Mouse (Mus musculus) monocyte, adult 2 months (primary cell): ENCODE results near the gene Ap4e1.

Experiments
- DNase-seq, 2 experiments: peaks; one replicate each; pipeline ENCODE4 v3.0.0; 2022; ENCODE audit warnings: low spot score in 2 of 2, low read depth in 1 of 2

The Ap4e1 gene

GRCm38 (mm10) chr2:127008469-127008998 is at the start of gene Ap4e1:
Ap4e1 (plus strand) TSS chr2:127008717.
- peak; percentile 88 to 98 for DNase-seq

- DNase-seq: no peak
These were observed 46.8 kb upstream of the Ap4e1 start for GRCm38 (mm10) chr2:126961696-126962095.

DNA sequence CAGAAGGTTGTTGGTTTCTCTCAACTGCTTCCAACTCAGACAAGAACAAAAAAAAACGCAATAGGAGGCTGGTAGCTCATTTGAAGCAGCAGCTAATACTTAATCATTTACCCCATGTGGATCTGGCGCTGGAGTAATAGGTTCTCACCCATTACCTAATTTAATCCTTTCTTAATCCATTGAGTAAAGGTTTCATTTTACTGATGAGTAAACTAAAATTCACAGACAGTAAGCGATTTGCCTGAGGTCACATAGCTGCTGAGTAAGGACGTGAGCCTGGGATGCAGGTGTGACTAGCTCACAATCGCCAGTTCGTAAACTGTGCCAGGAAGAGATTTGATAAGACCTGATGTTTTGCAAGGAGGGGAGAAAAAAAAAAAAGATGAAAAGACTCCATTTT is 31.1 kb upstream of the Ap4e1 start:
- no peak for DNase-seq

GRCm38 (mm10) chr2:126983221-126983620 is 25.3 kb upstream of the Ap4e1 start:
- DNase-seq: no peak

- DNase-seq: no peak
These were observed 18.6 kb upstream of the Ap4e1 start for GRCm38 (mm10) chr2:126989919-126990318.

- DNase-seq: no peak
These were observed 15.8 kb upstream of the Ap4e1 start for GRCm38 (mm10) chr2:126992742-126993141.

DNA sequence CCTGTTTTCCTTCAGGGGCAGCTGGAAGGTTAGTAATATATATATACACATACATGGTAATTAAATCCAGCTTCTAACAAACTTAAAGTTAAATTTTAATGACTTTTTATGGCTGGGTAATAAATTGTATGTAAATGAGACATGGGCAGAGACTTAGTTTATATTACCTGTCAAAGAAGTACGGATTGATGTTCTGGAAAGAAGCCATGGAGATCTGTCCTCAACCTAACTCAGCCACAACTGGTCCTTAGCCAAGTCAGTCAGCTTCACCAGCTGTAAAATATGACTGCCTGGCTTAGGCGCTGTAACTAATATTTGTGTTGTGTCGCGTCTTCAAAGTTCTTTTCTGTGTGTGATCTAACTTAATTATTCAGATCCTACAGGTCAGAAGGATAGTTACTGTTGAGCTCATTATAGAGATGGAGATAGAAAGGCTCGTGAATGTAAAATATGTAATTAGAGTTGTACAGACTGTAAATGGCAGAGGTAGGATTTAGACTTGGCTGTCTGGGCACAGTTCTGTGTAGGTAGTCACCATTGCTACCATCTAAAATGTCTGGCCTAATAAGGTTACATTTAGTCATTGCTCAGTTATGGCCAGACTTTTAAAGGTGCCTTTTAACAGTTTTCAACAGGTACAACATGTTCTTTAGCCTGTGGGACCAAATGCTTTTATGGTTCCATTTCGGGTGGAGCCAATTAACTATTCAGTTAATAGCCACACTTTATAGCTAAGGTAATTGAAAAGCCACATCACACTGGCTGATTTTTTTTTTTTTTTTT is 13.9 kb upstream of the Ap4e1 start:
- DNase-seq: no peak

- DNase-seq: peak in 1 of 2 experiments; percentile 4
These were observed 11.8 kb upstream of the Ap4e1 start for GRCm38 (mm10) chr2:126996737-126997136.

- no peak for DNase-seq
These were observed 10.3 kb upstream of the Ap4e1 start for GRCm38 (mm10) chr2:126998219-126998618.

GRCm38 (mm10) chr2:127000406-127001324 is 7.9 kb upstream of the Ap4e1 start:
- DNase-seq: no peak

GRCm38 (mm10) chr2:127004046-127004445 is 4.5 kb upstream of the Ap4e1 start:
- no peak for DNase-seq

- peak in 1 of 2 experiments; percentile 25 for DNase-seq
These were observed 1.7 kb upstream of the Ap4e1 start for GRCm38 (mm10) chr2:127006634-127007370.

DNA sequence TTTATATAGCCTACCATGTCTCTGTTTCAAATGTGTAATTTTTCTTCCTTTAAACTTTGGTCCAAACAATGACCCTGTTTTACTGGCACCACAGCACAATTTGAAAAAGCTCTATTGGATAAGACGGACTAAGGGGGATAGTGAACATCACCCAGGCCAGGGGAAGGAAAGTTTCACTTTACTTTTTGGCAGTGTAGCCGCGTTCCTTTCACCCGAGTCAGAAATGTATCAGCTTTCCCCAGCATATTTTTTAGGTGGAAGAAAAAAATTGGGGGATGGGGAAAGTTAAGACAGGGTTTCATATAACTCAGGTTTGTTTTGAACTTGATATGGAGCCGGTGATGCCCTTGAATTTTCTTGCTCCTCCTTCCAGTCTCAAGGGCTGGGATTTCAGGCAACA is 1.0 kb upstream of the Ap4e1 start:
- no peak for DNase-seq

DNA sequence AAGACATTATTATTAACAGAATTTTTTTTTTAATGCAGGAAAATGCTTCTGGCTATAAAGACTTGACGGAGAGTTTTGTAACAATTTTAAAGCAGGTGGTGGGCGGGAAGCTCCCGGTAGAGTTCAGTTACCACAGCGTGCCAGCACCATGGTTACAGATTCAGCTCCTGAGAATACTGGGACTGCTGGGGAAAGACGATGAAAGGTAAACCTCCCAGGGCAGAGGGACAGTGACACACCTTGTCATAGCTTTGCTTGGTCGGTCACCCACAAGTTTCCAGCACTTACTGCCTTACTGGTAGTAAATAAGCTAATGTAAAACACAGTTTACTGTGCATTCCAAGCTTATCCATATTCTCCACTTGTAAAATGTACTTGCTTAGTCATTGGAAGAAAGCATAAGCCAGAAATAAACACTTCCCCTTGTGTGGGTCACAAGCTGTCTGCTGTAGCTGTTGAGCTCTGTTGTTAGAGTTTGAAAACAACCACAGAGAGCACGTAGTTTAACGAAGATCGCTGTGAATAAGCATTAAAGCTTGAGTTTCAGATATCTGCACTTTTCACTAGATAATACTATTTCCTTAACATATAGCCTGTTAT is 26.6 kb downstream of the Ap4e1 start:
- DNase-seq: no peak

- DNase-seq: no peak
These were observed 28.8 kb downstream of the Ap4e1 start for GRCm38 (mm10) chr2:127037299-127037698.

- DNase-seq: no peak
These were observed 53.0 kb downstream of the Ap4e1 start for GRCm38 (mm10) chr2:127061471-127061870.

GRCm38 (mm10) chr2:127068806-127069205 is 60.3 kb downstream of the Ap4e1 start:
- no peak for DNase-seq

- no peak for DNase-seq
These were observed 61.4 kb downstream of the Ap4e1 start for GRCm38 (mm10) chr2:127069781-127070434.

- peak; percentile 38 to 65 for DNase-seq
These were observed 61.9 kb downstream of the Ap4e1 start, which contains the start of gene Blvra for GRCm38 (mm10) chr2:127070435-127070841. Blvra (plus strand) TSS chr2:127070665.

DNA sequence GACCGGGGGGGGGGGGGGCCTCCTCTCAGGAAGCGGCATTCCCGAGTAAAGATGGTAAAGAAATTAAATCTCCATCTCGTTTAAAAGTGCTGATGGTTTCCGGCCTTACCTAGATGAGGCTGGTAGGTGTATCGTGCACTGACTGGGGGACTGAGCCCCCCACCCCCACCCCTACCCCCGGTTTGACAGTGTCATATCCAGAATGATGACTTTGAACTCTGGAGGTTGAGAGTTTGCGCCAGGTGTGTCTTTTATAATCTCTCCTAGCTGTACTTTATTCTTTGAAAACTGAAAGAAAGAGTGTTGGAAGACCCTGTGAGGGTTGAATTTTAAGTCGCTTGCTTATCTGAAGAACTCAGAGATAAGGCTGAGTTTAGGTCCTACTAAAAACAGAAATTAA is 62.4 kb downstream of the Ap4e1 start:
- DNase-seq: no peak
